Mouse (Mus musculus) hindlimb bud, embryonic 11.5 days (tissue): ENCODE results near the gene Thop1.

Experiments used
- DNase-seq: peaks from one replicate; pipeline ENCODE4 v3.0.0-alpha.2; 2012; ENCODE audit warnings: low read depth, low spot score; ENCODE audit errors: extremely low spot score

Thop1 gene

DNA sequence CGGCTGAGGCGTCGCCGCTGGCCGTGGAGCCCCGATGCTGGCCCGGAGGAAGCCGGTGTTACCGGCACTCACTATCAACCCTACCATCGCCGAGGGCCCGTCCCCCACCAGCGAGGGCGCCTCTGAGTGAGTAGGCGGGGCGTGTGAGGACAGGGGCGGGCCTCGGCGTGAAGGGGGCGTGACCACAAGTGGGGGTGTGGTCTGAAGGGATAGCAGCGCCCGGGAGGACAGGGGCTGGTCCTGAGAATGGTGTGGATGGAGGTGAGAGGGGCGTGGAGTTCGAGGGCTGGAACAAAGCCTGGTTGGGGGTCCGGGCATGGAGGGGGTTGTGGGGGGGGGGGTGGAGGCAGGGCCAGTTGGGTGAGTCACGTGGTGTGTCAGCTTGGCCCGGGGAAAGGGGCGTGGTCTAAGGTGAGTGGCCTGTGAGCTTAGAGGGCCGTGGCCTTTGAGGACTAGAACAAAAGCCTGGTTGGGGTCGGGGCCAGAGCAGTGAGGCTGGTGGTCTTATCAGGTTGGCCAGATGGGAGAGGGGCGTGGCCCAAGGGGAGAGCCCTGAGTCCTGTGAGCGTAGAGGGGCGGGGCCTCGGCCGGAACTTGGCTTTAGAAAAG, 36.4 kb downstream of the Thop1 start:
- DNase-seq, result peak; percentile 66

- no peak for DNase-seq
Observed at GRCm38 (mm10) chr10:81112946-81113345, 43.1 kb downstream of the Thop1 start.

- no peak for DNase-seq
Observed at GRCm38 (mm10) chr10:81119625-81120024, 49.8 kb downstream of the Thop1 start.

- no peak for DNase-seq
Observed at GRCm38 (mm10) chr10:81120650-81121049, 50.8 kb downstream of the Thop1 start.

DNA sequence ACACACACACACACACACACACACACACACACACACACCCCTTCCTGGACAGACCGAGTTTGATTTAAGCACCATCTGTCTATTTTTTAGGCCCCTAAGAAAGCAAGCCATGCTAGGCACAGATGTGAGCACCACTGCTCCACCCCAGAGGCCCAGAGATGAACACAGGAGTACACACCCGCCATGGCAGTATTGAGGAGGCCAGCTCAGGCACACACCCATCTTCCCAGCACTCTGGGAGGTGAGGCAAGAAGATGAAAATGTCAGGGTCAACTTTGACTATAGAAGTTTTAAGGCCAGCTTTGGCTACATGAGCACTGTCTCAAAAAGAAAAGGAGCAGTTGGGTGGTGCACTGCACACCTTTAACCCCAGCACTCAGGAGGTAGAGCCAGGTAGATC, 53.1 kb downstream of the Thop1 start:
- DNase-seq, result no peak

GRCm38 (mm10) chr10:81123500-81123899, 53.7 kb downstream of the Thop1 start:
- DNase-seq, result no peak
